Mouse (Mus musculus) spleen, adult 2 months (tissue): ENCODE results near the gene Zcchc14. TPM values are rescaled to one million over a fixed set of nuclear protein-coding genes. Genes with fewer than 3 reads are reported as not detected.

Experiments
- DNase-seq, 2 experiments: peaks; one replicate each; pipeline versions ENCODE4 v3.0.0 to v3.0.0-alpha.2; 2012 to 2021; ENCODE audit warnings: low spot score in 2 of 2, low read depth in 1 of 2
- H3K27ac ChIP-seq: fragments of 200-500 bp; 2 replicates; pipeline ENCODE4 v1.5.1; 2012; ENCODE audit warnings: low read length, inconsistent platforms; ENCODE audit not compliant: insufficient read depth
- H3K27me3 ChIP-seq: fragments of 200-500 bp; 2 replicates; pipeline ENCODE4 v1.6.1; 2012; ENCODE audit warnings: mild to moderate bottlenecking, moderate library complexity, low read length, inconsistent platforms; ENCODE audit not compliant: control insufficient read depth, insufficient read depth
- H3K36me3 ChIP-seq: fragments of 200-500 bp; 2 replicates; pipeline ENCODE4 v1.6.1; 2012; ENCODE audit warnings: mild to moderate bottlenecking, low read length, inconsistent platforms; ENCODE audit not compliant: control insufficient read depth, insufficient read depth
- H3K4me1 ChIP-seq: fragments of 200-500 bp; 2 replicates; pipeline ENCODE4 v1.6.1; 2011; ENCODE audit warnings: inconsistent platforms; ENCODE audit not compliant: control insufficient read depth, insufficient read depth, insufficient read length
- H3K4me3 ChIP-seq: fragments of 200-500 bp; 2 replicates; pipeline ENCODE4 v1.5.1; 2011; ENCODE audit warnings: mild to moderate bottlenecking, inconsistent platforms; ENCODE audit not compliant: insufficient read depth, insufficient read length; ENCODE audit errors: extremely low read depth
- CTCF ChIP-seq: fragments of 200-500 bp; IDR thresholded peaks from 2 replicates; pipeline ENCODE4 v1.5.1; 2011; ENCODE audit warnings: mild to moderate bottlenecking, inconsistent platforms; ENCODE audit not compliant: insufficient read depth, insufficient read length, insufficient replicate concordance; ENCODE audit errors: extremely low read depth
- POLR2A ChIP-seq: fragments of 200-500 bp; IDR thresholded peaks from 2 replicates; pipeline ENCODE4 v1.6.1; 2011; ENCODE audit warnings: low read depth, low read length, inconsistent platforms
- WGBS: fragments of 180-500 bp; shearing (Covaris S2); methylation state at CpG from one replicate; pipeline ENCODE4 v1.1.7; 2018; 5-methylcytosine and 5-hydroxymethylcytosine counted together
- polyA plus RNA-seq: library from polyadenylated mRNA; depleted of rRNA; stranded (reverse); fragments of >200 nt; gene quantifications from 2 replicates; pipeline ENCODE4 v1.2.3, GENCODE M21; 2012

Zcchc14 gene
- polyA plus RNA-seq, 1 experiment: 8.2 TPM

- DNase-seq: no peak
- WGBS: 73% methylated on average over 7 of the region's 7 CpGs
- H3K4me1 ChIP-seq: no peaks in the 10 kb centered on the region
- H3K27ac ChIP-seq: peak overlapping the region; percentile 7; the same call in 1 of the 2 replicates
- H3K27me3 ChIP-seq: no peaks in the 10 kb centered on the region
- H3K36me3 ChIP-seq: no peaks in the 10 kb centered on the region
- H3K4me3 ChIP-seq: no peak overlapping the region
- TF ChIP-seq POLR2A: no peak
- TF ChIP-seq CTCF: no peak
These were observed 21.0 kb downstream of the Zcchc14 start for GRCm38 (mm10) chr8:121631645-121632071.

- Histone ChIP-seq H3K27me3 (no peaks in the 10 kb centered on the region), H3K27ac (no peak overlapping the region), H3K36me3 (no peaks in the 10 kb centered on the region), H3K4me1 (no peaks in the 10 kb centered on the region), H3K4me3 (no peak overlapping the region)
- no peak for TF ChIP-seq POLR2A
- TF ChIP-seq CTCF: no peak
- DNase-seq: no peak
- 70% methylated on average over 4 of the region's 4 CpGs for WGBS
These were observed 24.0 kb downstream of the Zcchc14 start for GRCm38 (mm10) chr8:121628681-121629080.

- no peak for TF ChIP-seq POLR2A
- no peak for TF ChIP-seq CTCF
- H3K36me3 ChIP-seq: no peaks in the 10 kb centered on the region
- 89% methylated on average over 8 of the region's 8 CpGs for WGBS
These were observed 29.7 kb downstream of the Zcchc14 start for GRCm38 (mm10) chr8:121623043-121623442.

GRCm38 (mm10) chr8:121621879-121622278, 30.8 kb downstream of the Zcchc14 start:
- Histone ChIP-seq H3K27me3 (no peaks in the 10 kb centered on the region), H3K4me1 (no peaks in the 10 kb centered on the region), H3K36me3 (no peaks in the 10 kb centered on the region), H3K27ac (no peak overlapping the region), H3K4me3 (no peak overlapping the region)
- TF ChIP-seq CTCF (no peak), POLR2A (no peak)
- no peak for DNase-seq
- 41% methylated on average over 1 of the region's 1 CpGs for WGBS

More at GRCm38 (mm10) chr8:121623043-121623442, 29.7 kb downstream of the Zcchc14 start:
- no peak overlapping the region for H3K27ac ChIP-seq
- no peak for DNase-seq
- no peaks in the 10 kb centered on the region for H3K27me3 ChIP-seq
- no peak overlapping the region for H3K4me3 ChIP-seq
- no peaks in the 10 kb centered on the region for H3K4me1 ChIP-seq

GRCm38 (mm10) chr8:121620801-121621516, 31.7 kb downstream of the Zcchc14 start:
- Histone ChIP-seq H3K27ac (no peak overlapping the region), H3K4me3 (no peak overlapping the region), H3K27me3 (no peaks in the 10 kb centered on the region), H3K4me1 (no peaks in the 10 kb centered on the region), H3K36me3 (no peaks in the 10 kb centered on the region)
- no peak for DNase-seq
- 81% methylated on average over 12 of the region's 12 CpGs for WGBS
- TF ChIP-seq POLR2A (no peak), CTCF (no peak)

- H3K27me3 ChIP-seq: no peaks in the 10 kb centered on the region
- no peak for DNase-seq
These were observed 33.2 kb downstream of the Zcchc14 start for GRCm38 (mm10) chr8:121619401-121619995.

GRCm38 (mm10) chr8:121613419-121613818, 39.3 kb downstream of the Zcchc14 start:
- Histone ChIP-seq H3K27ac (no peak overlapping the region), H3K4me3 (no peak overlapping the region), H3K36me3 (no peaks in the 10 kb centered on the region), H3K4me1 (no peaks in the 10 kb centered on the region), H3K27me3 (no peaks in the 10 kb centered on the region)
- TF ChIP-seq POLR2A (no peak), CTCF (no peak)
- no peak for DNase-seq

More at GRCm38 (mm10) chr8:121619401-121619995, 33.2 kb downstream of the Zcchc14 start:
- Histone ChIP-seq H3K4me1 (no peaks in the 10 kb centered on the region), H3K27ac (peak overlapping the region; percentile 33; the same call in 1 of the 2 replicates), H3K4me3 (no peak overlapping the region), H3K36me3 (no peaks in the 10 kb centered on the region)
- TF ChIP-seq CTCF (no peak), POLR2A (no peak)
- 50% methylated on average over 7 of the region's 7 CpGs for WGBS
